Mouse (Mus musculus) testis, adult 2 months (tissue): ENCODE data around the gene Dnaja3.

Experiments
- CTCF ChIP-seq: fragments of 200-500 bp; IDR thresholded peaks from 2 replicates; pipeline ENCODE4 v1.5.1; 2012; ENCODE audit warnings: low read depth, mild to moderate bottlenecking, inconsistent platforms, low read length, moderate library complexity; ENCODE audit not compliant: control insufficient read depth, insufficient read depth, insufficient replicate concordance
- POLR2A ChIP-seq: fragments of 200-500 bp; IDR thresholded peaks from 2 replicates; pipeline ENCODE4 v1.6.1; 2012; ENCODE audit warnings: low read depth, mild to moderate bottlenecking, inconsistent platforms, low read length, moderate library complexity; ENCODE audit not compliant: control insufficient read depth

DNA sequence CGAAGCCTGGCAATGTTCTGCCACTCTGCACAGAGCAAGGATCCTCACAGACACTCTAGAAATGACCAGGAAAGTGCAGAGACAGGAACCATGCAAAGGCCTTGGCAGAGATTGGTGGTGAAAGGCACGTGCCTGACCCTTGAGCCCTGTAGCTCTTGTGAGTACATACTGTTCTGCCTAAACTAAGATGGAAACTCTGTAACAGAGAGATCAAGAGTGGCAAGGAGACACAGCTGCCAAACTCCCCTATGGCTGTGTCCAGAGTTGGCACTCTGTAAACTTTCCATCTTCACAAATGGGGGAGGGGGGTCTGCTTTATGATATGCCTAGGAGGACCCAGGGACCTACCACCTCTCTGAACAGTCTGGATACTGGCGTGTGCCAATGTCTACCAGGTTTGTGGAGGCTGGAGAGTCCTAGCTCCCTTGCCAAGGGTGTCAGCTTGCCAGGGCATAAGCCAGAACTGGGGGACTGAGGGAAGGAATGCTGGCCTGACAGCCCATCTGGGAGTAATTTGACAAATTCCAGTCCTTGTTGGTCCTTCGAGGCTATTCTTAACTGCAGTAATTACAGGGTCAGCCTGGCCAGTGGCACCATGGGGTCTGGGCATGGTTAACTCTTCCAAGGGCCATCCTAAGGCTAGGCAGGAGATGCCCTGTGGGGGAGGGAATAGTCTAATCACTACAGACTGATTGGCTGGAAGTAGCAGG is 13.1 kb downstream of the Dnaja3 start:
- TF ChIP-seq POLR2A (no peak), CTCF (no peak)
